Comparison of ENCODE assay signal across 19 mouse cellular contexts in genomic region chr8:125311228-125312053, GRCm38 (mm10).
A peak's percentile ranks its signal among the peaks of the same experiment; 100 is the strongest.
DNase-seq lines count a peak whose midpoint lies in the region; ATAC-seq and TF ChIP-seq lines count a peak whose summit lies in the region.
"Had no signal": no experiment of that assay in that cellular context is flagged by ENCODE, and none has a peak within 500 bp of the region (broad histone marks: within the 10 kb centered on the region; RNA-seq: fewer than 3 reads in every experiment).

No protein-coding gene starts in this region.

- no peaks in the 10 kb centered on the region for H3K36me3 ChIP-seq in heart, embryonic 10.5 days
- H3K36me3 ChIP-seq in midbrain, embryonic 13.5 days, result no peaks in the 10 kb centered on the region
- H3K36me3 ChIP-seq in midbrain, embryonic 11.5 days (ENCODE audit: control insufficient read depth, insufficient read depth, low read length), result no peaks in the 10 kb centered on the region
- no peaks in the 10 kb centered on the region for H3K36me3 ChIP-seq in embryonic facial prominence, embryonic 14.5 days (ENCODE audit: control insufficient read depth, insufficient read depth, low read length)
- no peaks in the 10 kb centered on the region for H3K36me3 ChIP-seq in intestine, postnatal 0 days (ENCODE audit: control insufficient read depth, insufficient read depth)
- H3K36me3 ChIP-seq: neural tube, embryonic 13.5 days had no signal

- peaks cover 63% of the 10 kb centered on the region for H3K4me1 ChIP-seq in heart, embryonic 10.5 days
- H3K4me1 ChIP-seq in midbrain, embryonic 13.5 days (replicated peaks), result peaks cover 46% of the 10 kb centered on the region
- H3K4me1 ChIP-seq in midbrain, embryonic 11.5 days (ENCODE audit: control insufficient read depth, insufficient read depth, low read length), result peaks cover 16% of the 10 kb centered on the region
- H3K4me1 ChIP-seq in embryonic facial prominence, embryonic 14.5 days (ENCODE audit: control insufficient read depth, insufficient read depth, low read length), result peaks cover 7% of the 10 kb centered on the region
- no peaks in the 10 kb centered on the region; the same call in 1 of the 2 replicates for H3K4me1 ChIP-seq in intestine, postnatal 0 days (replicated peaks; ENCODE audit: control insufficient read depth, insufficient read depth, low read length)

- no peak for TF ChIP-seq CTCF in intestine, postnatal 0 days (IDR thresholded peaks at IDR 0.05; ENCODE audit: low read depth)

- no peak overlapping the region for H3K9ac ChIP-seq in midbrain, embryonic 13.5 days (replicated peaks)
- H3K9ac ChIP-seq in midbrain, embryonic 11.5 days (ENCODE audit: low read length), result no peak overlapping the region
- H3K9ac ChIP-seq in embryonic facial prominence, embryonic 14.5 days (ENCODE audit: low read depth, low read length), result no peak overlapping the region
- no peak overlapping the region for H3K9ac ChIP-seq in intestine, postnatal 0 days (ENCODE audit: low read depth, low read length)
- H3K9ac ChIP-seq: liver, postnatal 0 days; neural tube, embryonic 13.5 days had no signal

- no peak overlapping the region for H3K4me3 ChIP-seq in heart, embryonic 10.5 days
- no peak overlapping the region for H3K4me3 ChIP-seq in midbrain, embryonic 13.5 days (replicated peaks)
- H3K4me3 ChIP-seq in midbrain, embryonic 11.5 days (ENCODE audit: low read depth, low read length), result no peak overlapping the region
- H3K4me3 ChIP-seq in embryonic facial prominence, embryonic 14.5 days (ENCODE audit: low read depth, low read length), result no peak overlapping the region
- no peak overlapping the region for H3K4me3 ChIP-seq in intestine, postnatal 0 days (ENCODE audit: low read depth, low read length)
- H3K4me3 ChIP-seq: neural tube, embryonic 13.5 days had no signal

- H3K27ac ChIP-seq in heart, embryonic 10.5 days, result peak overlapping the region; percentile 29; the same call in 1 of the 2 replicates
- H3K27ac ChIP-seq in midbrain, embryonic 13.5 days, result no peak overlapping the region
- no peak overlapping the region for H3K27ac ChIP-seq in midbrain, embryonic 11.5 days (ENCODE audit: low read depth, low read length)
- no peak overlapping the region for H3K27ac ChIP-seq in embryonic facial prominence, embryonic 14.5 days (replicated peaks; ENCODE audit: low read depth, low read length)
- H3K27ac ChIP-seq in intestine, postnatal 0 days (ENCODE audit: low read depth, low read length), result no peak overlapping the region
- H3K27ac ChIP-seq: neural tube, embryonic 13.5 days had no signal

- H3K4me2 ChIP-seq in midbrain, embryonic 13.5 days (replicated peaks), result no peak overlapping the region
- H3K4me2 ChIP-seq in midbrain, embryonic 11.5 days, result no peak overlapping the region
- H3K4me2 ChIP-seq in embryonic facial prominence, embryonic 14.5 days (ENCODE audit: low read depth, low read length), result 0 out of 2 replicates have a peak overlapping the region, but pooled peaks have one; percentile 5
- no peak overlapping the region for H3K4me2 ChIP-seq in intestine, postnatal 0 days (replicated peaks; ENCODE audit: low read depth)
- H3K4me2 ChIP-seq: neural tube, embryonic 13.5 days had no signal

- intact Hi-C loops in heart, postnatal 14 days (cut with DNase I), result no loop called here

- ATAC-seq in midbrain, embryonic 13.5 days, result peak; percentile 41; the same call in 1 of the 2 replicates
- ATAC-seq in midbrain, embryonic 11.5 days (ENCODE audit: low FRiP score), result no peak; the same call in 1 of the 2 replicates
- no peak for ATAC-seq in embryonic facial prominence, embryonic 14.5 days (ENCODE audit: low read depth)
- no peak for ATAC-seq in intestine, postnatal 0 days
- ATAC-seq in frontal cortex, adult (ENCODE audit: low TSS enrichment), result no peak
- ATAC-seq: liver, postnatal 0 days had no signal

- no peak for DNase-seq in heart, embryonic 10.5 days (ENCODE audit: low spot score)
- no peak for DNase-seq in heart, postnatal 14 days
- no peak for DNase-seq in midbrain, embryonic 11.5 days (ENCODE audit: low spot score, missing footprints)
- no peak for DNase-seq in embryonic facial prominence, embryonic 14.5 days (ENCODE audit: low spot score)
- peak; percentile 81 for DNase-seq in yolk sac, embryonic 10.5 days (ENCODE audit: low spot score)
- DNase-seq: adrenal gland, postnatal 14 days; cerebellum, adult 9-10 months; gastrocnemius, postnatal 25 days; heart, postnatal 36 days; kidney, adult 8-10 months; kidney, postnatal 36 days; layer of hippocampus, adult 9-11 months; liver, postnatal 0 days; right cerebral cortex, postnatal 25 days; thymus, postnatal 4 days had no signal

- no peaks in the 10 kb centered on the region for H3K27me3 ChIP-seq in heart, embryonic 10.5 days (ENCODE audit: insufficient read depth, poor library complexity, severe bottlenecking)
- peaks cover 36% of the 10 kb centered on the region; the same call in 1 of the 2 replicates for H3K27me3 ChIP-seq in midbrain, embryonic 13.5 days
- H3K27me3 ChIP-seq in midbrain, embryonic 11.5 days (ENCODE audit: control insufficient read depth, insufficient read depth, low read length), result no peaks in the 10 kb centered on the region; the same call in none of the 2 replicates
- H3K27me3 ChIP-seq in embryonic facial prominence, embryonic 14.5 days (replicated peaks; ENCODE audit: control insufficient read depth, insufficient read depth, low read length), result no peaks in the 10 kb centered on the region
- H3K27me3 ChIP-seq in intestine, postnatal 0 days (replicated peaks; ENCODE audit: control insufficient read depth, insufficient read depth, low read length), result no peaks in the 10 kb centered on the region

- 68% methylated on average over 11 of the region's 11 CpGs for WGBS in heart, embryonic 10.5 days
- 52% methylated on average over 11 of the region's 11 CpGs for WGBS in midbrain, embryonic 13.5 days
- WGBS in midbrain, embryonic 11.5 days, result 67% methylated on average over 11 of the region's 11 CpGs
- WGBS in embryonic facial prominence, embryonic 14.5 days, result 38% methylated on average over 11 of the region's 11 CpGs
- 27% methylated on average over 11 of the region's 11 CpGs for whole genome bisulfite sequencing in intestine, postnatal 0 days

- no peaks in the 10 kb centered on the region for H3K9me3 ChIP-seq in heart, embryonic 10.5 days
- H3K9me3 ChIP-seq in midbrain, embryonic 13.5 days, result no peaks in the 10 kb centered on the region
- H3K9me3 ChIP-seq in midbrain, embryonic 11.5 days (ENCODE audit: control insufficient read depth, low read length), result no peaks in the 10 kb centered on the region
- H3K9me3 ChIP-seq in embryonic facial prominence, embryonic 14.5 days (ENCODE audit: control insufficient read depth, low read length), result no peaks in the 10 kb centered on the region
- no peaks in the 10 kb centered on the region for H3K9me3 ChIP-seq in intestine, postnatal 0 days (ENCODE audit: control insufficient read depth)
- H3K9me3 ChIP-seq: neural tube, embryonic 13.5 days had no signal
